Mouse (Mus musculus) 3T3-L1 (cell line): ENCODE results near the gene Bcl2l2.

ENCODE experiments used
- DNase-seq: peaks from one replicate; pipeline ENCODE4 v3.0.0-alpha.2; 2015; ENCODE audit warnings: low read depth, low spot score

The Bcl2l2 gene

GRCm38 (mm10) chr14:54883154-54884021 is at the start of gene Bcl2l2, which contains the start of gene Gm20521:
Gene Bcl2l2, plus strand, starts transcription at chr14:54883377.
Gene Gm20521, plus strand, starts transcription at chr14:54883441.
- peak; percentile 89 for DNase-seq

DNA sequence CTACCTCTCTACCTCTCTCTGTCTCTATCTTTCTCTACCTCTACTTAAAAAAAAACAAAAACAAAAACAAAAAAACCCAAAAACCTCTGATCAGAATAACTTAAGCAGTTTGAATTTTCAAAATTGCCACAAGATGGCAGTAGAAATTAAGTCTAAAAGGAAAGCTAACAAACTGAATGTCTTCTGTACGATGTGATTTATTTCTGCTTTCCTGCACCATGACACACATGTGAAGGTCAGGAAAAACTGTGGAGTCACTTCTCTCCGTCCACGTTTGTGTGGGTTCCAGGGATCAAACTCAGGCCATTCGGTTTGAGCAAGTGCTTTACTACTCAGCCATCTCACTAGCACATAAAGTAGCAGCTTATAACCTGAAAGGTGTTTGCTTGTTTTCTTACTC is 39.7 kb upstream of the Bcl2l2 start:
- peak; percentile 68 for DNase-seq

- DNase-seq = no peak
These were observed 27.5 kb upstream of the Bcl2l2 start for GRCm38 (mm10) chr14:54855726-54856125.

GRCm38 (mm10) chr14:54856703-54857102 is 26.5 kb upstream of the Bcl2l2 start:
- no peak for DNase-seq

DNA sequence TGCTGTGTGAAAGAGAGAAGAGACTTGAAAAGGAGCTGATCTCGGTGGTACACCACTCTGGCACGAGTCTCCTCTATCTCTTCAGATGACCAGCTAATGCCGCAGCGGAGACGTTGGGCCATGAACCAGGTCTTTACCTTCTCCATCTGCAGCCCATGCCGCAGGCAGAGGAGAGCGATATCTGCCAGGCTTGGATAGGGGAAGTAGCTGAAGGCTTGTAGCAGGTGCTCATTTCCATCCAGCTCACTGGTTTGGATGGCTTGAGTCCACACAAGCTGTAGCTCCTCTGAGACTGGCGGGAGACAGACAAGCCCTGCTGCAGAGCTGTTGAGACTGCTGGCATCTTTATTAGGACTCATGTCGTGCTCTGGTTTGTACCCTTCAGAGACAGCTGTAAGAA is 25.3 kb upstream of the Bcl2l2 start:
- no peak for DNase-seq

- DNase-seq = peak; percentile 70
These were observed 22.7 kb upstream of the Bcl2l2 start for GRCm38 (mm10) chr14:54860511-54860910.

GRCm38 (mm10) chr14:54863501-54864312 is 19.5 kb upstream of the Bcl2l2 start:
- DNase-seq = peak; percentile 86

- peak; percentile 49 for DNase-seq
These were observed 18.7 kb upstream of the Bcl2l2 start for GRCm38 (mm10) chr14:54864313-54865036.

- DNase-seq = no peak
These were observed 17.6 kb upstream of the Bcl2l2 start for GRCm38 (mm10) chr14:54865626-54866025.

DNA sequence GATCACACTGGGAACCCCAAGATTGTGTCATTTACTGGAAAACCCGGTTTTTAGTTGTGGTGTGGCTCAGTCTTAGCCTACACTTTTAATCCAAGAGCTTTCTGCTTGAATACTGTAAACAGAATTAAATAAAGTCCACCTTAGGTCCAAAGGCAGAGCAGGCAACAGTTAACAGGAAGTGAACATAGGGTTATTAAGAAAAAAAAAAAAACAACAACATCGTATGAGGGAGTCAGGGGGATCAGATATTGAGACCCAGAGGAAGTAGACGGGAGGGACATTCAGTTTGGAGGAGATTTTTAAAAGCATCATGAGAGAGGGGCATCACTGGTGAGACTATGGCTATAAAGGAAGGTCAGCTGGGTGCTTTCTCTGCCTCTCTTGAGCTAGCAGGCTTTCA is 16.9 kb upstream of the Bcl2l2 start:
- DNase-seq = no peak

GRCm38 (mm10) chr14:54866936-54867335 is 16.2 kb upstream of the Bcl2l2 start:
- DNase-seq = no peak

DNA sequence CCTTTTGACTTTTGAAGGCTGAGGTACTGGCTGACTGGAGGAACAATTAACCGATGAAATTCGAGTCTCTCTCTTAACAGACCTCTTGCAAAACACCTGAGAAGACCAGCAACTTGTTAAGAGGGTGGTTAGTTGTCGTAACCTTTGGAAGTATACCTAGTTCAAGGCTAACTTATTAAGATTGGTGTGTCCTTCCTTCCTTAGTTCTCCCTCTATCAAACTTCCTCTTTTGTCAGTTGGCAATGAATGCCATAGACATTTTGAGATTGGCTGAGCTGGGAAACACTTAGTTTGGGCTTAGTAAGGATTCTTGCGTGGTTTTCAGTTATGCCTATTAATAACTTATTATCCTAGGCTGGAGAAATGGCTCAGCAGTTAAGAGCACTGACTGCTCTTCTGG is 15.2 kb upstream of the Bcl2l2 start:
- DNase-seq = no peak

- DNase-seq = no peak
These were observed 12.3 kb upstream of the Bcl2l2 start, which contains the start of gene Homez for GRCm38 (mm10) chr14:54870861-54871260. Gene Homez, minus strand, starts transcription at chr14:54870961.

- DNase-seq = no peak
These were observed 9.0 kb upstream of the Bcl2l2 start for GRCm38 (mm10) chr14:54874165-54874564.

DNA sequence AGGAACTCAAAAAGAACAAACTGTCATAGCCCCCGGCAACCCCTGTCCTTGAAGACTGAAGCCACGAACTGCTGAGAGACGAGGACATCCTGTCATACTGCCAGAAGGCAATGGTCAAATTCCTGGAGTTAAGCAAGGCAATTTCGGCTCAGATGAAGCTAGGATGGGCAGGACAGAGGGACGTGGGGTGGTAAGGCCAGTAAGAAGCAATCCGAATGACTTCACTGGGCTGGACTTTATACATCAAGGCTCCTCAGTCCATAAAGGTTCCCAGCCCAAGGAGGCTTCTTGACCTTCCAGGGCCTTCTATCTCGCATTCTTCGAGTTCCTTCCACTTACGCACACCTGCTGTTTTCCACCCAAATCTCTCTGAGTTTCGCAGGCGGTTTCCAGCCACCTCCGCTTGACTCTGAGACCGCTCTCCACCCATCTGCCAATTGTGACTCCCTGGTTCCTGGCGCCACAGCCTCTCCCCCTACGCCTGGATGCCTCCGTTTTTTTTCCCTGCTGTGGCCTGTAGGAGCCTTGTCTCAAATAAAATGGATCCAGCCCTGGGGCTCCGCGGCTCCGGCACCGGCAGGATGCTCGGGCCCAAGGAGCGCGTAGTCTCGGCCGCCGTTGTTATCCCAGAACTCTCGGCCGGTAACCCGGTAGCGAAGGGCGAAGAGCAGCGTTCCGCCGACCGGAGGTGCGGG is 7.2 kb upstream of the Bcl2l2 start:
- peak; percentile 21 for DNase-seq

- peak; percentile 71 for DNase-seq
These were observed 6.6 kb upstream of the Bcl2l2 start for GRCm38 (mm10) chr14:54876539-54877047.

DNA sequence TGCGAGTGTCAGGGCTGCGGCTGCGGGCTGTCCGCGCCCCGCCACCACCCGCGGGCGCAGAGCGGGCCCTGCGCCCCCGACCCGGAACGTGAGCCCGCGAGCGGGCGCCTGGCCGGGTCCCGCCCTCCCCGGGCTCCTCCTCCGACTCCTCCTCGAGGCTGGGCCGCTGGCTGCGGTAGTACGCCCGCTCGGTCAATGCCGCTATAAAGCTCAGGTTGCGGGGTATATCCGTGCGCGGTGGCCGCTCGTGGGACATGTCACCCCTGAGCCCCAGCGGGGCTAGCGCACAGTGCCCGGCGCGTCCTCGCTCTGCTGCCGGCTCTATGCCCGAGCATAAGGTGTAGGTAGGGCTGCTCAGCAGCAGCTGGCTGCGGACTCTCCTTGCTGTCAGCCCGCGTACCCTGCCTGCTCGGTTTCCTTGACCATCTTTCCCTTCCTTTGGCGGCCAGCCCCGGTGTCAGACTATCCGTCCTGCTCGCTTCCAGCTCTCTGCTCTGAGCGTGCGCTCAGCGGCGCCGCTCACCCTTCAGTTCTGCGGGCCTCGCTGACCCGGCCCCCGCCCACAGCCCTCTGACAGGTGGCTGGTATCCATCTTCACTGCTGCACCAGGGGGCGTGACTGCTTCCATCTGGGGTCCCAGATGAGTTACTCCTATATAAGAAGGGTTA is 6.0 kb upstream of the Bcl2l2 start, which contains the start of gene Ppp1r3e:
Gene Ppp1r3e, minus strand, starts transcription at position 503 of the 668 bp plus-strand sequence.
- peak; percentile 26 for DNase-seq

GRCm38 (mm10) chr14:54884022-54884712 is 990 bp downstream of the Bcl2l2 start:
- DNase-seq = no peak

DNA sequence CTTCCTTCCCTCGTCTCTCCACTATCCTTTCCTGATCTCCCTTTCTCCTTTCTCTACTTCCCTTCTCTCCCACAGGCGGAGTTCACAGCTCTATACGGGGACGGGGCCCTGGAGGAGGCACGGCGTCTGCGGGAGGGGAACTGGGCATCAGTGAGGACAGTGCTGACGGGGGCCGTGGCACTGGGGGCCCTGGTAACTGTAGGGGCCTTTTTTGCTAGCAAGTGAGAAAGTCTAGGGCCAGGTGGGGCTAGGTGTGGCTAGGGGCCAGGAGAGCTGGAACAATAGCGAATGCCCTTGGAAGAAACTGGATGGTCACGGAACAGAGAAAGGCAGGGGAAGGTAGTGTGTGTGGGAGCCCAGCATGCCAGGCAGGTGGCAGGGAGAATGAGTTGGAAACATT is 2.1 kb downstream of the Bcl2l2 start:
- DNase-seq = no peak

GRCm38 (mm10) chr14:54892200-54892599 is 9.0 kb downstream of the Bcl2l2 start, which contains the start of gene Pabpn1:
Gene Pabpn1, plus strand, starts transcription at chr14:54892500.
- no peak for DNase-seq
